Mouse (Mus musculus) intestine, embryonic 16.5 days (tissue): ENCODE measurements at regions not wholly inside any gene's neighbourhood (a gene's known extent, or its start where the extent isn't known, plus 50 kb on each side); places are given as distances from the start of the nearest gene placed in this dataset.

Experiments used
- ATAC-seq: fragments of 200-750 bp; cut with Nextera tagmentation; 2 replicates; pipeline ENCODE4 v1.8.0; 2017; ENCODE audit warnings: moderate TSS enrichment, moderate library complexity
- H3K27ac ChIP-seq: fragments of 300-500 bp; sonication (generic); 2 replicates; pipeline ENCODE4 v1.5.1; 2014; ENCODE audit warnings: mild to moderate bottlenecking, low read length
- H3K27me3 ChIP-seq: fragments of 300-500 bp; sonication (generic); replicated peaks from 2 replicates; pipeline ENCODE4 v1.6.1; 2014; ENCODE audit warnings: low read length, control low read depth, mixed read lengths; ENCODE audit not compliant: control insufficient read depth, insufficient read depth
- H3K36me3 ChIP-seq: fragments of 300-500 bp; sonication (generic); 2 replicates; pipeline ENCODE4 v1.6.1; 2014; ENCODE audit warnings: low read length, control low read depth; ENCODE audit not compliant: control insufficient read depth, insufficient read depth
- H3K4me1 ChIP-seq: fragments of 300-500 bp; sonication (generic); 2 replicates; pipeline ENCODE4 v1.6.1; 2014; ENCODE audit warnings: low read length, control low read depth, mixed read lengths; ENCODE audit not compliant: control insufficient read depth, insufficient read depth
- H3K4me2 ChIP-seq: fragments of 300-500 bp; sonication (generic); 2 replicates; pipeline ENCODE4 v1.6.1; 2014; ENCODE audit warnings: low read depth, low read length, control low read depth
- H3K4me3 ChIP-seq: fragments of 300-500 bp; sonication (generic); 2 replicates; pipeline ENCODE4 v1.5.1; 2014; ENCODE audit warnings: mild to moderate bottlenecking, low read length
- H3K9ac ChIP-seq: fragments of 300-500 bp; sonication (generic); 2 replicates; pipeline ENCODE4 v1.6.1; 2014; ENCODE audit warnings: low read depth, low read length
- H3K9me3 ChIP-seq: fragments of 300-500 bp; sonication (generic); 2 replicates; pipeline ENCODE4 v1.6.1; 2016; ENCODE audit warnings: low read length, control low read depth; ENCODE audit not compliant: control insufficient read depth
- WGBS: fragments of 180-500 bp; shearing (Covaris S2); extraction: QIAGEN DNeasy Blood & Tissue Kit; methylation state at CpG from one replicate; pipeline ENCODE4 v1.1.7; 2014; 5-methylcytosine and 5-hydroxymethylcytosine counted together

- no peak overlapping the region for H3K9ac ChIP-seq
- H3K4me2 ChIP-seq = no peak overlapping the region
- H3K4me3 ChIP-seq = no peak overlapping the region
- H3K4me1 ChIP-seq = no peaks in the 10 kb centered on the region
- no peaks in the 10 kb centered on the region for H3K9me3 ChIP-seq
- 59% methylated on average over 7 of the region's 7 CpGs for WGBS
- ATAC-seq = no peak
- H3K27ac ChIP-seq = no peak overlapping the region
- H3K36me3 ChIP-seq = no peaks in the 10 kb centered on the region
- H3K27me3 ChIP-seq = no peaks in the 10 kb centered on the region
These were observed 416.0 kb upstream of the Nudt12 start for GRCm38 (mm10) chr17:59429189-59429588.

- Histone ChIP-seq H3K27ac (no peak overlapping the region), H3K4me3 (no peak overlapping the region), H3K36me3 (no peaks in the 10 kb centered on the region), H3K27me3 (no peaks in the 10 kb centered on the region), H3K9me3 (no peaks in the 10 kb centered on the region), H3K4me2 (no peak overlapping the region), H3K9ac (no peak overlapping the region), H3K4me1 (no peaks in the 10 kb centered on the region)
- ATAC-seq = no peak
- WGBS = 64% methylated on average over 14 of the region's 14 CpGs
These were observed 408.3 kb upstream of the Nudt12 start for GRCm38 (mm10) chr17:59421489-59421888.

- Histone ChIP-seq H3K4me2 (no peak overlapping the region), H3K4me3 (no peak overlapping the region), H3K27me3 (no peaks in the 10 kb centered on the region), H3K27ac (no peak overlapping the region), H3K9ac (no peak overlapping the region), H3K9me3 (no peaks in the 10 kb centered on the region), H3K36me3 (no peaks in the 10 kb centered on the region), H3K4me1 (no peaks in the 10 kb centered on the region)
- 88% methylated on average over 2 of the region's 2 CpGs for WGBS
- ATAC-seq = no peak
These were observed 396.1 kb upstream of the Nudt12 start for GRCm38 (mm10) chr17:59409315-59409714.

GRCm38 (mm10) chr17:59404525-59404924 lies 391.4 kb upstream of the Nudt12 start:
- H3K9me3 ChIP-seq = no peaks in the 10 kb centered on the region
- no peaks in the 10 kb centered on the region for H3K4me1 ChIP-seq
- ATAC-seq = no peak
- H3K9ac ChIP-seq = no peak overlapping the region
- no peaks in the 10 kb centered on the region for H3K36me3 ChIP-seq
- H3K27ac ChIP-seq = no peak overlapping the region
- WGBS = 66% methylated on average over 1 of the region's 1 CpGs
- H3K4me2 ChIP-seq = no peak overlapping the region
- H3K4me3 ChIP-seq = no peak overlapping the region
- no peaks in the 10 kb centered on the region for H3K27me3 ChIP-seq

DNA sequence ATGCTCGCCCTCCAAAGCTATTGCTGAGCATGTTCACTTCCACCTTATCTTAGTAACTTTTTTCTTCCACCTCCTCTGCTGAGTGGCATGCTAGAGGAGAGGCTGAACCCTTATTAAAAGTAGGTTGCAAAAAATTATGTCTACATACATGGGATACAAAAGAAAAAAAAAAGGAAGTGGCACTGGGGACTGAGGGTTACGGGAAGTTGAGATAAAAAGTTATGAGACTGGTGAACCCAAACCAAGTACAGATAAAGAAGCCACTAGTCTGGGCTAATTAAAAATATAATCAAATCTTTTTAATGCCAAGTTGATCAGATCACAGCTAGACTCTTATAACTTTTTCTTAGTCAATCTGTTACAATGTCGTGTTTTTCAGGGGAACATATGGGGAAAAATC lies 384.2 kb upstream of the Nudt12 start:
- Histone ChIP-seq H3K4me2 (no peak overlapping the region), H3K27ac (no peak overlapping the region), H3K9ac (no peak overlapping the region), H3K4me1 (no peaks in the 10 kb centered on the region), H3K27me3 (no peaks in the 10 kb centered on the region), H3K36me3 (no peaks in the 10 kb centered on the region), H3K4me3 (no peak overlapping the region), H3K9me3 (no peaks in the 10 kb centered on the region)
- WGBS = 85% methylated on average over 3 of the region's 3 CpGs
- no peak for ATAC-seq

DNA sequence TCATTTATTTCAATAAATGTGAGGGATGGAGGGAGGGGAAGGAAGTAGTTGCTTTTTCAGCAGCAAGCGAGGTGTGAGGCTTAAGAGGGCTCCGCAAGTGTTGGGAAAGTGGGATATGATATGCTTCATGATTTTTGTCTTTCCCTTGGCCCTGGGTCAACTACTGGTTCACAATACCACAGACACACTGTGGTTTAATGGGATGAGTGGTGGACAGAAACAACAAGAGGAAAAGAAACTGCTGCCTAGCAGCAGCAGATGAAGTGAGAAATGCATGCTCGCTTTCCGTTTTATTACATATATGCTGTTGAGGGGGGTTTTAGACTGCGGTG lies 369.9 kb upstream of the Nudt12 start:
- WGBS = 86% methylated on average over 5 of the region's 5 CpGs
- H3K27ac ChIP-seq = no peak overlapping the region

GRCm38 (mm10) chr17:59382225-59383106 lies 369.3 kb upstream of the Nudt12 start:
- H3K4me1 ChIP-seq = no peaks in the 10 kb centered on the region
- no peak for ATAC-seq

More for the DNA sequence above, 369.9 kb upstream of the Nudt12 start:
- H3K4me3 ChIP-seq = no peak overlapping the region
- no peaks in the 10 kb centered on the region for H3K4me1 ChIP-seq
- H3K4me2 ChIP-seq = no peak overlapping the region
- H3K36me3 ChIP-seq = no peaks in the 10 kb centered on the region
- H3K27me3 ChIP-seq = no peaks in the 10 kb centered on the region
- no peak for ATAC-seq
- no peak overlapping the region for H3K9ac ChIP-seq
- H3K9me3 ChIP-seq = no peaks in the 10 kb centered on the region

DNA sequence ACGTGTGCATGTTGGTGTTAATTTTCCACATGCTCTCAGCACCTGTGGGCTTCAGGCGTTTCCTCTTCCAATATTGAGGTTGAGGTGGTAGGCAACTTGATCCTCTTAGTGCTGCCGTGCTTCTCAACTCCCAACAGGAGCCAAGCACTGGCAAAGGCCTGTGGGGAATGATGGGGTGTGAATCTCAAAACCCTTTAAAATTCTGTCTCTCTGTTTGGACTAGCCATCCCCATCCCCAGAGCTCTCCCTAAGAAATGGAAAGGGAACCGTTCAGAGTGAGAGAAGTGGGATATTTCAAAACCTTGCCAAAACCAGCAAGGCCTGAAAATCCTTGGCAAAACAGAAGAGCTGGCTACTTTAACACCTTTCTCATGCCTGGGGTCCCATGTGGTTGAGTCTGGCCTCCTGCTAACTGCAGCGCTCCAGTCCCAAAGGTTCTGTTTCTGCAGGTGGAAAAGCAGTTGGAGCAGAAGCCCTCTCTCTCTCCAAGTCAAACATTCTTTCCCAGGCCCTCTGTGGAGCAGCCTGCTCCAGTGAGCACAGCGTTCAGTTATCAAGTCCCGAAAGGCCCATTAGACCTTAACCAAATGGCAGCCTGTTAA lies 360.4 kb upstream of the Nudt12 start:
- Histone ChIP-seq H3K9me3 (no peaks in the 10 kb centered on the region), H3K4me1 (no peaks in the 10 kb centered on the region), H3K27ac (no peak overlapping the region), H3K4me2 (no peak overlapping the region), H3K36me3 (no peaks in the 10 kb centered on the region), H3K27me3 (no peaks in the 10 kb centered on the region), H3K9ac (no peak overlapping the region), H3K4me3 (no peak overlapping the region)
- ATAC-seq = no peak
- 62% methylated on average over 7 of the region's 7 CpGs for WGBS

More at GRCm38 (mm10) chr17:59382225-59383106, 369.3 kb upstream of the Nudt12 start:
- Histone ChIP-seq H3K27me3 (no peaks in the 10 kb centered on the region), H3K9me3 (no peaks in the 10 kb centered on the region), H3K4me2 (no peak overlapping the region), H3K27ac (no peak overlapping the region), H3K36me3 (no peaks in the 10 kb centered on the region), H3K4me3 (no peak overlapping the region), H3K9ac (no peak overlapping the region)
- 73% methylated on average over 7 of the region's 7 CpGs for WGBS

- WGBS = 65% methylated on average over 7 of the region's 7 CpGs
- Histone ChIP-seq H3K4me2 (peak overlapping the region; percentile 27; the same call in 1 of the 2 replicates), H3K9ac (no peak overlapping the region), H3K27ac (peak overlapping the region; percentile 54), H3K9me3 (no peaks in the 10 kb centered on the region), H3K27me3 (no peaks in the 10 kb centered on the region), H3K4me1 (no peaks in the 10 kb centered on the region), H3K4me3 (no peak overlapping the region), H3K36me3 (no peaks in the 10 kb centered on the region)
- ATAC-seq = peak; percentile 98
These were observed 356.7 kb upstream of the Nudt12 start for GRCm38 (mm10) chr17:59369624-59370541.
